Mouse (Mus musculus) embryonic stem cell, embryonic (primary cell): Measurements from ENCODE around the gene Ppp1r12b.

ENCODE experiments used
- CTCF ChIA-PET, 4 experiments: fragments of 300-600 bp in 2 of 4; fragments of 350-600 bp in 2 of 4; sonication (Branson Sonifier 250); formaldehyde crosslinking; loops; one replicate each; lab custom pipeline; 2022; ENCODE audit warnings: inconsistent platforms in 2 of 4; lab: Charles Lee
- POLR2A ChIA-PET, 4 experiments: fragments of 300-600 bp in 2 of 4; fragments of 350-600 bp in 2 of 4; sonication (Branson Sonifier 250); formaldehyde crosslinking; loops; one replicate each; lab custom pipeline; 2022; ENCODE audit warnings: antibody characterized with exemption in 4 of 4, inconsistent platforms in 1 of 4; lab: Charles Lee

The Ppp1r12b gene

GRCm38 (mm10) chr1:134896008-134896407, 59.7 kb downstream of the Ppp1r12b start:
- POLR2A ChIA-PET, result no interaction called here
- CTCF ChIA-PET, result interaction anchor here in 1 of 4 experiments (0.6 kb wide), 2 partner anchors 440 to 517 kb away, joined by 3 read pairs; no protein-coding TSS in a partner anchor

GRCm38 (mm10) chr1:134894803-134895202, 60.9 kb downstream of the Ppp1r12b start:
- ChIA-PET CTCF (interaction anchor here in 1 of 4 experiments (0.6 kb wide), 1 partner anchor 254 kb away, joined by 7 read pairs; no protein-coding TSS in a partner anchor), POLR2A (interaction anchor here in 1 of 4 experiments (0.6 kb wide), 1 partner anchor 361 kb away, joined by 3 read pairs; no protein-coding TSS in a partner anchor)

GRCm38 (mm10) chr1:134891916-134892315, 63.8 kb downstream of the Ppp1r12b start:
- POLR2A ChIA-PET, result no interaction called here
- CTCF ChIA-PET, result no interaction called here

- ChIA-PET CTCF (no interaction called here), POLR2A (interaction anchor here in 1 of 4 experiments (0.9 kb wide), 1 partner anchor 14 kb away, joined by 3 read pairs; no protein-coding TSS in a partner anchor)
Measured at GRCm38 (mm10) chr1:134889629-134890028, 66.1 kb downstream of the Ppp1r12b start.

GRCm38 (mm10) chr1:134875800-134876199, 79.9 kb downstream of the Ppp1r12b start:
- CTCF ChIA-PET, result interaction anchor here in 1 of 4 experiments (1.1 kb wide), 1 partner anchor 21 kb away, joined by 3 read pairs; no protein-coding TSS in a partner anchor
- POLR2A ChIA-PET, result interaction anchor here in 3 of 4 experiments (0.6 to 1.7 kb wide), 5 partner anchors 12 to 1212 kb away, joined by 3 to 5 read pairs (median 3); partner anchors contain the start of gene Ube2t (in 1 of the 3)

GRCm38 (mm10) chr1:134872678-134873077, 83.1 kb downstream of the Ppp1r12b start:
- ChIA-PET CTCF (interaction anchor here in 1 of 4 experiments (0.6 kb wide), 1 partner anchor 151 kb away, joined by 3 read pairs; no protein-coding TSS in a partner anchor), POLR2A (no interaction called here)

GRCm38 (mm10) chr1:134866426-134866825, 89.3 kb downstream of the Ppp1r12b start:
- ChIA-PET CTCF (interaction anchor here in 2 of 4 experiments (0.9 to 1.4 kb wide), 2 partner anchors 12 kb away, joined by 3 to 7 read pairs; no protein-coding TSS in a partner anchor), POLR2A (interaction anchor here in 1 of 4 experiments (1.1 kb wide), 1 partner anchor 225 kb away, joined by 3 read pairs; no protein-coding TSS in a partner anchor)

- CTCF ChIA-PET, result interaction anchor here in 2 of 4 experiments (1.1 to 1.4 kb wide), 2 partner anchors 11 kb away, joined by 4 to 7 read pairs; no protein-coding TSS in a partner anchor
- POLR2A ChIA-PET, result interaction anchor here in 1 of 4 experiments (0.7 kb wide), 1 partner anchor 237 kb away, joined by 3 read pairs; no protein-coding TSS in a partner anchor
Measured at GRCm38 (mm10) chr1:134865552-134865951, 90.2 kb downstream of the Ppp1r12b start.

GRCm38 (mm10) chr1:134860538-134860937, 95.2 kb downstream of the Ppp1r12b start:
- ChIA-PET CTCF (interaction anchor here in 1 of 4 experiments (1.4 kb wide), 1 partner anchor 180 kb away, joined by 4 read pairs; no protein-coding TSS in a partner anchor), POLR2A (interaction anchor here in 1 of 4 experiments (1.1 kb wide), 1 partner anchor 10 kb away, joined by 3 read pairs; no protein-coding TSS in a partner anchor)

- ChIA-PET POLR2A (interaction anchor here in 1 of 4 experiments (0.7 kb wide), 1 partner anchor 355 kb away, joined by 3 read pairs; no protein-coding TSS in a partner anchor), CTCF (no interaction called here)
Measured at GRCm38 (mm10) chr1:134858344-134859053, 97.2 kb downstream of the Ppp1r12b start.

- ChIA-PET CTCF (interaction anchor here (0.5 to 1.5 kb wide), 43 partner anchors 8 to 712 kb away, joined by 3 to 23 read pairs (median 3); partner anchors contain the start of gene Rabif (in 1 of the 4)), POLR2A (interaction anchor here in 2 of 4 experiments (0.8 to 1.3 kb wide), 2 partner anchors 11 to 218 kb away, joined by 3 read pairs; no protein-coding TSS in a partner anchor)
Measured at GRCm38 (mm10) chr1:134854325-134854982, 101.3 kb downstream of the Ppp1r12b start.

- CTCF ChIA-PET, result interaction anchor here in 2 of 4 experiments (0.5 to 1.0 kb wide), 5 partner anchors 107 to 334 kb away, joined by 3 to 6 read pairs (median 3); no protein-coding TSS in a partner anchor
- POLR2A ChIA-PET, result interaction anchor here in 1 of 4 experiments (0.7 kb wide), 1 partner anchor 61 kb away, joined by 3 read pairs; no protein-coding TSS in a partner anchor
Measured at GRCm38 (mm10) chr1:134852797-134853196, 102.9 kb downstream of the Ppp1r12b start.

- ChIA-PET POLR2A (interaction anchor here in 2 of 4 experiments (0.6 to 1.0 kb wide), 4 partner anchors 10 to 320 kb away, joined by 3 read pairs; no protein-coding TSS in a partner anchor), CTCF (no interaction called here)
Measured at GRCm38 (mm10) chr1:134851211-134851610, 104.5 kb downstream of the Ppp1r12b start.

- ChIA-PET CTCF (no interaction called here), POLR2A (interaction anchor here in 1 of 4 experiments (0.8 to 1.0 kb wide), 2 partner anchors 11 to 12 kb away, joined by 3 read pairs; no protein-coding TSS in a partner anchor)
Measured at GRCm38 (mm10) chr1:134850361-134850760, 105.4 kb downstream of the Ppp1r12b start.

- CTCF ChIA-PET, result no interaction called here
- POLR2A ChIA-PET, result no interaction called here
Measured at GRCm38 (mm10) chr1:134847851-134848250, 107.9 kb downstream of the Ppp1r12b start.

- ChIA-PET CTCF (interaction anchor here in 1 of 4 experiments (1.0 kb wide), 1 partner anchor 8 kb away, joined by 3 read pairs; no protein-coding TSS in a partner anchor), POLR2A (no interaction called here)
Measured at GRCm38 (mm10) chr1:134846295-134846988, 109.3 kb downstream of the Ppp1r12b start.

- CTCF ChIA-PET, result interaction anchor here in 1 of 4 experiments (0.6 to 2.5 kb wide), 3 partner anchors 11 to 593 kb away, joined by 4 to 7 read pairs (median 5); no protein-coding TSS in a partner anchor
- POLR2A ChIA-PET, result interaction anchor here in 1 of 4 experiments (0.8 to 2.0 kb wide), 3 partner anchors 10 to 21 kb away, joined by 3 to 4 read pairs (median 4); no protein-coding TSS in a partner anchor
Measured at GRCm38 (mm10) chr1:134843369-134843768, 112.4 kb downstream of the Ppp1r12b start.
